Mouse (Mus musculus) kidney, adult 11 months (tissue): ENCODE results near the gene Parp3.

Source experiments
- DNase-seq: peaks from one replicate; pipeline ENCODE4 v3.0.0; 2022

Gene Parp3

DNA sequence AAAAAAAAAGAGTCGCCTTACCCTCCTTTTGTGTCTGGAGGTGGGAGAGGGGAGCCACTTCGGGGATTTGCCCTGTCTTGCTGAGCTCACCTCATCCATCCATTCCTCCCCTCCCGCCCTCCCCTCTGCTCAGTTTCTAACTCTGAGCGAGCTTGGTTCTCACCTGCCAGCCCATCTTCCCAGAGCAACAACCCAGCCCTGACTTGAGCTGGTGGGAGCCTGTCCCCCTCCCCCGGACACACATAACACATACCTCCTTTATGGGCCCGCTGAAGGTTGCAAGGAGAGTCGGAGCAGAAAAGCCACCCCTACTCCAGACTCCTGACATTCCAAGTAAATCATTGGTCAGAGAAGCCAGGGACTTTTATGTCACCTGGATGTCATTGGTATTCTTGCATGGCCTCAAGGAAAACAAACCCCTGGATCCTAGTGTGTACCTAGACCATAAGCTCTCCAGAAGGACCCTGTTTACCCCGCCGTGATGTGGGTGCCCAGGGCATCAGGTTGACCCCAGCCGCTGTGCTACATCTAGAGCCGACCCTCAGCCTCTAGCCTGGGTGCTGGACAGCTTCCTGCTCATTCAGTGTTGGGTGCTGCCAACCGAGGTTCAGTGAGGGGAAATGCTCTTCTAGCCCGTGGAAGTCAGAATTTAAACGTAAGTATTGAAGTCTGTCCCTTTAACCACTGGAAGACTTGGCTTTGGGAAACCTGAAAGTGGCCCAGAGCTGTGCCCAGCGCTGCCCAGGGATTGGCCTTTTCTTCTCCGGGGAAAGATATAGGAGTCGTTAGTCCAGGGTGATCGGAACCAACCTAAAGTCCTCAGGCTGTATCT lies 55.5 kb downstream of the Parp3 start:
- peak; percentile 27 for DNase-seq

DNA sequence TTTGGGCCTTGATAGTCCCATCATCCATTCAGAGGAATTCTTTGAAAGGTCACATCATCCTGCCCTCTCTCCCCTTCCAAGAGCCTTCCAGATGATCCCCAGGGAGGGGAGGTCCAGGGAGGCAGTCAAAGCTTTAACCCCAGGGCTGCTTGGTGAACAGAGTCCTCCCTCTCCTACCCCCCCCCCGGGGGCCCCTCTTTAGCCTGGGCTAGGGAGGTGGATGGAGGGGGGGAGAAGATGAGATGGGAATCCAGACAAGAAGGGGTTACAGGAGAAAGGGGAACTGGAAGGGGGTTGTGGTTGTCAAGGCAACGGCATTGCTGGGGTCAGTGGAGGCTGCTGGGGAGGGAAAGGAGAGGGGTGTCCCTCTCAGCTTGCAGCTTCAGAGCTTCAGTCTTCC lies 56.1 kb downstream of the Parp3 start:
- DNase-seq, result no peak
